Mouse (Mus musculus) fat pad, adult 2 months (tissue): ENCODE results near the gene Evpl.
A peak's percentile ranks its signal among the peaks of the same experiment; 100 is the strongest.

Source experiments
- DNase-seq: peaks from one replicate; pipeline ENCODE4 v3.0.0-alpha.2; 2011; ENCODE audit warnings: low read depth, low spot score; ENCODE audit errors: extremely low read depth

The Evpl gene

GRCm38 (mm10) chr11:116215991-116216390 lies 21.9 kb downstream of the Evpl start:
- DNase-seq, result no peak

GRCm38 (mm10) chr11:116215181-116215580 lies 22.7 kb downstream of the Evpl start:
- DNase-seq, result no peak

- no peak for DNase-seq
These were observed 23.9 kb downstream of the Evpl start for GRCm38 (mm10) chr11:116213877-116214510.

- DNase-seq, result no peak
These were observed 25.0 kb downstream of the Evpl start for GRCm38 (mm10) chr11:116212847-116213246.

GRCm38 (mm10) chr11:116210696-116211095 lies 27.2 kb downstream of the Evpl start:
- DNase-seq, result no peak

- no peak for DNase-seq
These were observed 28.6 kb downstream of the Evpl start for GRCm38 (mm10) chr11:116209257-116209656.

- no peak for DNase-seq
These were observed 29.2 kb downstream of the Evpl start for GRCm38 (mm10) chr11:116208660-116209059.

GRCm38 (mm10) chr11:116206678-116207077 lies 31.2 kb downstream of the Evpl start:
- DNase-seq, result no peak

GRCm38 (mm10) chr11:116203150-116203549 lies 34.7 kb downstream of the Evpl start:
- no peak for DNase-seq

GRCm38 (mm10) chr11:116201151-116201550 lies 36.7 kb downstream of the Evpl start:
- DNase-seq, result no peak

GRCm38 (mm10) chr11:116198639-116199531 lies 39.0 kb downstream of the Evpl start, which contains the start of the genes Ten1 and Acox1:
Ten1 (plus strand) TSS chr11:116198855.
Acox1 (minus strand) TSS chr11:116199045.
- peak; percentile 95 for DNase-seq

GRCm38 (mm10) chr11:116198132-116198531 lies 39.7 kb downstream of the Evpl start:
- DNase-seq, result no peak

GRCm38 (mm10) chr11:116197584-116197906 lies 40.3 kb downstream of the Evpl start:
- no peak for DNase-seq

GRCm38 (mm10) chr11:116196866-116197583 lies 40.9 kb downstream of the Evpl start:
- no peak for DNase-seq

GRCm38 (mm10) chr11:116196336-116196735 lies 41.5 kb downstream of the Evpl start:
- DNase-seq, result no peak

GRCm38 (mm10) chr11:116195252-116195651 lies 42.6 kb downstream of the Evpl start:
- DNase-seq, result no peak

GRCm38 (mm10) chr11:116194619-116195018 lies 43.3 kb downstream of the Evpl start:
- DNase-seq, result no peak

- no peak for DNase-seq
These were observed 50.5 kb downstream of the Evpl start for GRCm38 (mm10) chr11:116187226-116187930.

GRCm38 (mm10) chr11:116186360-116186759 lies 51.5 kb downstream of the Evpl start:
- DNase-seq, result no peak

- DNase-seq, result no peak
These were observed 52.0 kb downstream of the Evpl start for GRCm38 (mm10) chr11:116185836-116186235.
